Mouse (Mus musculus) embryonic fibroblast, embryonic 13.5 days (primary cell): ENCODE measurements at regions not wholly inside any gene's neighbourhood (a gene's known extent, or its start where the extent isn't known, plus 50 kb on each side); places are given as distances from the start of the nearest gene placed in this dataset.

ENCODE experiments used
- CTCF ChIP-seq: IDR thresholded peaks from 2 replicates; pipeline ENCODE4 v1.5.1; 2011; ENCODE audit warnings: mild to moderate bottlenecking, control low read depth, low read length, moderate library complexity, borderline replicate concordance; ENCODE audit not compliant: insufficient read depth
- POLR2A ChIP-seq: IDR thresholded peaks from 2 replicates; pipeline ENCODE4 v1.6.1; 2011; ENCODE audit warnings: low read depth, mild to moderate bottlenecking, control low read depth, low read length, moderate library complexity

- TF ChIP-seq CTCF = no peak
- no peak for TF ChIP-seq POLR2A
Observed at GRCm38 (mm10) chr17:51526881-51527280, 306.2 kb downstream of the Satb1 start.
